Mouse (Mus musculus) CD4-positive, CD25-positive, alpha-beta regulatory T cell, adult 4 months (primary cell): ENCODE measurements around the gene T2. TPM values are rescaled to one million over a fixed set of nuclear protein-coding genes. Genes with fewer than 3 reads are reported as not detected.

Experiments used
- polyA plus RNA-seq, 2 experiments: library from polyadenylated mRNA; unstranded; fragments of 100-300 nt; shearing (Covaris generic); gene quantifications; one replicate each; pipeline ENCODE4 v1.2.1; 2017

T2 gene
- polyA plus RNA-seq, 2 experiments from 2014 or later: 0.51 to 2.7 TPM

Other genes with a start within 250 kb of the T2 start
- not detected for gene Gm49673, start 208.2 kb upstream of the T2 start, polyA plus RNA-seq
- 10 to 100 TPM; 42.6 to 47.1 TPM for gene Rnaset2a, start 207.9 kb upstream of the T2 start, polyA plus RNA-seq
- gene Fgfr1op, start 190.5 kb upstream of the T2 start, polyA plus RNA-seq: 10 to 100 TPM; 24.8 to 27.1 TPM
- 100 to 1,000 TPM in 1 of 2 experiments, 10 to 100 TPM in 1; 90.4 to 125 TPM for gene Ccr6, start 119.9 kb upstream of the T2 start, polyA plus RNA-seq
- 100 to 1,000 TPM; 183 to 184 TPM for gene Mpc1, start 73.1 kb upstream of the T2 start, polyA plus RNA-seq
- gene Sft2d1, start 44.9 kb upstream of the T2 start, polyA plus RNA-seq: 100 to 1,000 TPM; 129 to 135 TPM
- gene Prr18, start 18.5 kb upstream of the T2 start, polyA plus RNA-seq: not detected
- not detected for gene T, start 78.4 kb downstream of the T2 start, polyA plus RNA-seq
- gene Pde10a, start 169.4 kb downstream of the T2 start, polyA plus RNA-seq: 1 to 10 TPM in 1 of 2 experiments, not detected in 1; 1.1 TPM
- 1 to 10 TPM in 1 of 2 experiments, not detected in 1; 3.6 TPM for gene Gm17087, start 211.0 kb downstream of the T2 start, polyA plus RNA-seq